Mouse (Mus musculus) adrenal gland, adult 10 weeks (tissue): ENCODE measurements around the gene Kdm4b. TPM values are rescaled to one million over a fixed set of nuclear protein-coding genes. Genes with fewer than 3 reads are reported as not detected.

Experiments
- polyA plus RNA-seq: library from polyadenylated mRNA; stranded (reverse); fragments of 350-450 nt; fragmentation: Illumina TruSeq; extraction: RNeasy Lipid Tissue Mini Kit (QIAGEN cat#74804); gene quantifications from one replicate; pipeline ENCODE4 v1.2.3, GENCODE M21; 2014; ENCODE audit warnings: low read depth, low replicate concordance

Gene Kdm4b
- polyA plus RNA-seq, result 0.99 TPM

DNA sequence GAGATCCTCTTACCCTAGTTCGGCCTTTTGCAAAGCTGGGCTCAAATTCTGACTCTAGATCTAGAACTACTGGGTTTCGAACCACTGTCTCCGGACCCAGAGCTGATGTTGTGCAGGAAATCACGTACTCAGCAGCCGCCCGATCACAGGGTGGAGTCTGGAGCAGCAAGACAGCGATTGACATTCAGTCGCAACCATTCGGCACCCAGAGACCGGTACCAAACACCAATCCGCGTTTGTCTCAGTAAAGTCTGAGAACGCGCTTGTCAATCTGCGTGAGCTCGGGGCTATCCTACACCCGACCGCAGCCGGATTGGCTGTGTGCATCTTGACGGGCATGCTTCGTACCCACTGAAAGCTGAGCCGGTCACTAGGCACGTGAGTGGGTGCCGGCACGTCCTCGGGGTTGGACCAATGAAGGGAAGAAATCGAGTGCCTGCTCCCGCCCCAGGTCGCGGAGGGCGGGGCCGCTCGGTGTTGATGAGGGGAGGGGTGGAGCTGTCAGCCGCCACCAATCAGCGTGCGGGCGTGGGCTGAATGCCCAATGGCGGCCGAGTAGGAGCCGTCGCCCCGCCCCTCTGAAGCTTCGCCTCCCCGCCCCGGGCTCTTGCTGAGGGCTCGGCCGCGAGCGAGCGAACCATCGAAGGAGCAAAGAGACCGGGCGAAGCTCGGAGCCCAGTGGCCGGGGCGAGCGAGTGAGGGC, at the start of gene Kdm4b:
Gene Kdm4b, plus strand, starts transcription at position 613 of the 703 bp plus-strand sequence.

DNA sequence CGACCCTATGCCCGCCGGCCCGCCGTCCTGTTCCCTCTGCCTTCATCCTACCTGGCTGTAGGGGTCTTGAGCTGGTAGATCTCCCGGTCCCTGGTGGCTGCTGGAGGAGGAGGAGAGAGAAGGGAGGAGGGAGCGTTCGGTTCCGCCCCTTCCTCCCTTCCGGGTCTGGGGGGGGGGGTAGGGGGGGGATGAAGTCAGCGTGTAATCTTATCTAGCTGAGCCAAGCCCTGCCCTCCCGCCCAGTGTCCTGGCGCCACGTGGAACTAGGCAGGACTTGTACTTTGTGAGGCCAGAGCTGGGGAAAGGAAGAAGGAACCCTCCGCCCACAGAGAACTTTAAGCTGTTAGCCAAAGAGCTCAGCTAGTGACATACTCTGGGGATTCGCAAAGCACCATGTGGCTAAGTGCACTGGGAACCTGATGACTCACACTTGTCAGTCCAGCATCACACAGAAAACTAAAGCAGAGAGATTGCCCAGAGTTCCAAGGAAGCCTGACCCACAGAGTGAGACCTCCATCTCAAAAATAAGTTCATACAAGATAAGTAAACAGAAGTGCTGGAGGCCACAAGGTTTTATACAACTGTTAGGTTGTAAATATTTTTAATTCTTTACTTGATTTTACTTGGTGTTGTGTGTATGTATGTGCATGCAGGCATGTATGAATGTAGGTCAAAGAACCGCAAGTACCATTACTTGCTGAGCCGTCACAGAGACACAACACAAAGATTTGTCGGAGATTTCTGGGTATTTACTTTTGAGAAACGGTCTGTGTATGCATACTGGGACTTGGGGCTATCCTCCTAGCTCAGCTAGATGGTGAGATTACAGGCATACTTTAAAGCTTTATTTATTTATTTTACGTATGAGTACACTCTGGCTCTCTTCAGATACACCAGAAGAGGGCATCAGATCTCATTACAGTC, 49.0 kb upstream of the Kdm4b start, which contains the start of gene Ticam1:
Gene Ticam1, minus strand, starts transcription at position 144 of the 924 bp plus-strand sequence.

DNA sequence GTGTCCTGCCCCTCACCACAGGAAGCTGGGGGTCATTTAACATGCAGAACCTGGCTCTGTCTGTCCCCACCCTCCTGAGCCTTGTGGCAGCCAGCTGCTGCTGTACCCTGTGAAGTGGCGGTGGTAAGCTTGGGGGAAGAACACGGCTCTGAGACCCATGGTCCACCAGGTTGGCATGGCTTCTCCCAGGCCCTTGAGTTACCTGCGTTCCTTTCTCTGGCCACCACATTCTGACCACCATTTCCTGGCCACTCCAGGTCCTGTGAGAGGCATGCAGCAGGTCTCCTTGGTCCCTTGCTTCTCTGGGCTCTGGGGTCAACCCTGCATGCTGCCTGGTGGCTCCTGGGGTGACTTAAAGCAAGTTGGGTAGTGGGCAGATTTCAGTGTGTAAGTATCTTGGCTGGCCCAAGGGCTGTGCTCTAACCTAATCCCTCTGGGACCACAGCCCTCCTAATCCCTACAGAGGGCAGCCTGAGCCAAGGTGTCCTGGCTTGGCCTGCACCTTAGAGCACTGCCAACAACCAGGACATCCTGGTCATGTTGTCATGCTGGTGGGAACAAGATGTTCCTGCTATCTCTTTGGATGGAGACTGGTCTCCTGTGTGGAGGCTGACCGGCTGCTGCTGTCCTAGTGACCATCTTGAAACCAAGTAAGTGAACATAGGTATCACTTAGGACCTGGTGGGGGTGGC, 33.2 kb upstream of the Kdm4b start, which contains the start of gene Plin3:
Gene Plin3, minus strand, starts transcription at position 343 of the 692 bp plus-strand sequence.

GRCm38 (mm10) chr17:56300186-56300585, 25.7 kb upstream of the Kdm4b start, which contains the start of gene Arrdc5:
Arrdc5 (minus strand) TSS chr17:56300286.

GRCm38 (mm10) chr17:56303160-56303846, 22.6 kb upstream of the Kdm4b start, which contains the start of gene Uhrf1:
Uhrf1 (plus strand) TSS chr17:56303321.

Other genes starting within 250 kb of the Kdm4b start
- gene Hdgfl2, start 246.4 kb upstream of the Kdm4b start, polyA plus RNA-seq, result 3.9 TPM
- gene Plin4, start 216.3 kb upstream of the Kdm4b start, polyA plus RNA-seq, result 6.4 TPM
- 6.5 TPM for gene Plin5, start 208.5 kb upstream of the Kdm4b start, polyA plus RNA-seq
- gene Lrg1, start 204.1 kb upstream of the Kdm4b start, polyA plus RNA-seq, result not detected
- not detected for gene Sema6b, start 185.7 kb upstream of the Kdm4b start, polyA plus RNA-seq
- gene Tnfaip8l1, start 163.6 kb upstream of the Kdm4b start, polyA plus RNA-seq, result 1.6 TPM
- 13.2 TPM for gene Mydgf, start 142.1 kb upstream of the Kdm4b start, polyA plus RNA-seq
- 0.41 TPM for gene Dpp9, start 107.2 kb upstream of the Kdm4b start, polyA plus RNA-seq
- gene Fem1a, start 69.3 kb upstream of the Kdm4b start, polyA plus RNA-seq, result 3.7 TPM
- 0.58 TPM for gene Ticam1, start 49.3 kb upstream of the Kdm4b start, polyA plus RNA-seq
- gene Plin3, start 33.2 kb upstream of the Kdm4b start, polyA plus RNA-seq, result 21.8 TPM
- gene Arrdc5, start 25.8 kb upstream of the Kdm4b start, polyA plus RNA-seq, result not detected
- gene Uhrf1, start 22.7 kb upstream of the Kdm4b start, polyA plus RNA-seq, result 1.9 TPM
- 6.4 TPM for gene Ptprs, start 150.4 kb downstream of the Kdm4b start, polyA plus RNA-seq
- not detected for gene Znrf4, start 186.4 kb downstream of the Kdm4b start, polyA plus RNA-seq
- not detected for gene Gm20219, start 228.3 kb downstream of the Kdm4b start, polyA plus RNA-seq